Mouse (Mus musculus): ENCODE data around the gene Picalm. TPM values are rescaled to one million over a fixed set of nuclear protein-coding genes. Genes with fewer than 3 reads are reported as not detected.
"Not testable (repeated sequence)": the region's sequence is repeated elsewhere in the genome, so short reads cannot be mapped to it uniquely, and the experiment has no call there.

Gene Picalm
- total RNA-seq, 2 experiments from 2014 or later: 152 to 155 TPM

DNA sequence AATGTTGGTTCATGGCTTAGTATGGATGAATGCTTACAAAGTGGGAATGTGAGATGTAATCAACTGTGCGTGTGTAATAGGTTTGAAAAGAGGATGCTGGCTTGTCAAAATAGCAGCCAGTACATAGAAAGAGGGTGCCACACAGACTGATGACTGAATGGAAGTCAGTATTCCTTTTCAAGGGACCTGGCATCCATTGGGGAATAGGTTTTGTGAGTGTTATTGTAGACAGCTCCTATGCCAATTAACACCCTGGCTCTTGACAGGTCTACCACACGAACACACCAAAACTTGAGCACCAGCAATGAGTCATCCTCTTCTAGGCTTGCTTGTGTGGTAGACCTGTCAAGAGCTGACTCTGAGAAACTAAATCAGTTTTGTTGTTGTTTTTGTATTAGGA, 45.6 kb downstream of the Picalm start:
- intact Hi-C loops (cut with DNase I): no loop called here

DNA sequence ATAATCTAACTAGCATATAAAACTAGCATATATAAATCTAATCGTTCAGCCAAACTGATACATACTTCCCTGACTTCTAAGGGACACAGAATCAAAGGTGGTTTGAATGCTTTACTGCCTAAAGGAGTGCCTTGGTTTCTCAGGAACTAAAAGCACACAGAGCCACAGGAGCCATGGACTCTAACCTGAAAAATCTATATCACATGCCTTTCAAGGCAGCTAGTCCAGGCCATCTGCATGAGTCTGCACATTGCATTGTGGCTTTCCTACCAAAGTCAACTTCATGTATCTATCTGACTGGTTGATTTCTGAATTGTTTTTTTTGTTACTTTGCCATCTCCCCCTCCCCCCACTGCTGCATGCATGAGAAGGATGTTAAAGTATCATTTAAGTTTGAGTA, 50.6 kb downstream of the Picalm start:
- intact Hi-C loops (cut with DNase I): no loop called here

More for the DNA sequence above, 45.6 kb downstream of the Picalm start:
- DNase-seq (ENCODE audit: low spot score in 2 of 2): no peak

DNA sequence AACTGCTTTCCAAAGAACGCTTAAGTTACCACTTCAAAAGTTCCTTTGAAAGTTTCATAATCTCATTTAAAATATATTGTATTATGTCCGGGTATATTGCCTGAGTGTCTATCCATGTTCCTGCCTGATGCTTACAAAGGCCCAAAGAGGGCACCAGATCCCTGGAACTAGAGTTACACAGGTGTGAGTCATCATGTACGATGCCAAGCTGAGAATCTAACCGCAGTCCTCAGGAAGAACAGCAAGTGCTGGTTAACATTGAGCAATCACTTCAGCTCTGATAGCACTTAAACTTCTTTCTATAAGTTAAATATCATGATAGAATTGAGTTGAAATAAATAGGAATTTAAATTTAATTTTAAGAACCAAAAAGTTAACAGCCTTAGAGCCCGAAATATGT, 70.2 kb downstream of the Picalm start:
- DNase-seq (ENCODE audit: low spot score in 2 of 2): no peak
- intact Hi-C loops (cut with DNase I): no loop called here

More for the DNA sequence above, 50.6 kb downstream of the Picalm start:
- no peak for DNase-seq (ENCODE audit: low spot score in 2 of 2)

DNA sequence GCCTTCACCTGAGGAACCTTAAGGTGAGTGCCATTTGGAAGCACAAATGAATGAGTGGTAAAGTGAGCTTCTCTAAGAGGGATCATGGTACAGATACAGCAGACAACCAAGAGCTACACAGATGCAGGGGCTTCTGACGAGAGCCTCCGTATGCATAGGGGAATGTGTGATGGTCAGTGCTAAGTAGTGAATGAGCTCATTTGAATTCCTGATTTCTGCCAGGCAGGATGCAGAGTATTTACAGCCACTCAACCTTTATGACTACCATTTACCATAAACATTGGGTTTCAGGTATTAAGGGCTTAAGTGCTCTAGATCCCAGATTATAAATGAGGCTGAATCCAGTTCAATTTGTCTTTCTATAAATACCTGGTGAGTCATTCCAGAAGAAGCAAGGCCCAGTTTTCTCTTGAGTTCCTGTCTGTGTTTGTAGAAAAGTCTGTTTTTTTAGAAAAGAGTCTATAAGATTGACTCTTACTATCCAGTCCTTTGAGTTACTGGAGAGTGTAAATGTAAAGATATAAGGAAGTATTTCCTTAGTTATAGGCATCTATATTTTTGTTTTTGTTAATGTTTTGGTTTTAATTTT, 72.0 kb downstream of the Picalm start:
- no peak for DNase-seq (ENCODE audit: low spot score in 2 of 2)
- intact Hi-C loops (cut with DNase I): no loop called here

DNA sequence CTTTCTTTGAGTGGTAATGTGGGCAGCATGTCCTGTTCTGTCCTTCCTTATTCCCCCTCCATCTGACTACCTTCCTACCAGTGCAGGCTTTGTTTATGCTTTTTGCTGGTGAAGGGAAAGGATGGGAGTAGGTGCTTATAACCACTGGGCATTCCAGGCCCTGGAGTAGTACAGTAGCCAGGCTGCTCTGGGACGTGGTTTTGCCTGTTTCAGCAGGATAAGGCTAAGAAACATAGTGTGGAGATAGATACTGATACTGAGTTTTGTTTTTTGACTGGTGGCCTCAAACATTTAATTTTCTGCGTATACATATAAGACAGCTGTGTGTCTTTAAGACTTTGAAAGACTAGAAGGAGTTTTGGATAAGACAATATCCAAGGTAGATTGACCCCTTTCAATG, 73.9 kb downstream of the Picalm start:
- intact Hi-C loops (cut with DNase I): no loop called here

DNA sequence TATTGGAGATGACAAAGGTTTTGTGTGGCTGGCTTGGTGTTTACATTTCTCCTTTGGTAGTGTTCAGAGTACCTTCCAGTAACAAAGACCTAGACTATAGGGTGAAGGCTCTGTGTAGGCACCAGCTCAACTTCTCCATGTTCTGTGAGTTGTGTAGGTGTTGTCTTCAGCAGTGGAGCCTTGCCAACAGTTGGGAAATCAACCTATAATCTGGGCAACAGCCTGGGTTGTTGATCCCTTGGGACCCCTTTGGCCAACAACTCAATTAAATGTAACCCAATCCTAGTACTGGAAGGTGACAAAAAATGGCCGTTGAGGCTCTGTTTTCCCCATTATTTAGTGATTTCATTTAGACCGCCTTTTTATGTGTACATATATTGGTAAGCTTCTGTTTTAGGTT, 80.1 kb downstream of the Picalm start:
- intact Hi-C loops (cut with DNase I): no loop called here
- no peak for DNase-seq (ENCODE audit: low spot score in 2 of 2)

More for the DNA sequence above, 73.9 kb downstream of the Picalm start:
- no peak for DNase-seq (ENCODE audit: low spot score in 2 of 2)

DNA sequence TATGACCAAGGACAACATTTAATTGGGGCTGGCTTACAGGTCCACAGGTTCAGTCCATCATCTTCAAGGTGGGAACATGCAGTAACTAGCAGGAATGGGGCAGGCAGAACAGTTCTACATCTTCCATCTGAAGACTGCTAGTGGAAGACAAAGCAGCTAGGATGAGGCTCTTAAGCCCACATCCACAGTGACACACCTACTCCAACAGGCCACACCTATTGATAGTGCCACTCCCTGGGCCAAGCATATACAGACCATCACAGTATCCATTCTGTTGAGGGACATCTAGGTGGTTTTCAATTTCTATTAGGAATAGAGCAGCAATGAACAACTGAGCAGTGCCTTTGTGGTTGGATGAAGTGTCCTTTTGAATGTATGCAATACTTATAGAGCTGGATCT, 80.9 kb downstream of the Picalm start:
- DNase-seq (ENCODE audit: low spot score in 2 of 2): no peak
- intact Hi-C loops (cut with DNase I): no loop called here

DNA sequence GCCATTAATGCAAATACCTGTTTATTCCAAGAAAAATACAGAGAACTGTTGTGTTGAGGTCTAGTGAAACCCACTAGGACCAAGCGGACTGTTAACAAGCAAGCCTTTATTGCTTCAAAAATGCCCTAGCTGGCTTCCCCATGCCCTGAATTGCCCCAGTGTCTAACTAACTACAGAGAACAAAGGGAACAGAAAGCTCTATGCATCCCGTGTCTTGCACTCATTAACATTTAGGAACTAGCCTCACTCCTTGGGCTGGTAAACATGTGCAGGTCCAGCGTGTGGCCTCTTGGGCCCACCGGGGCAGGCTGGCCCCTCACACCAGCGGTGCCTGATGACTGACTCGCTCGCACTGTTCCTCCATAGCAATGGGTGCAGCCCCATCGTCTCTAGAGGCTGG, 86.5 kb downstream of the Picalm start:
- peak in 1 of 2 experiments; percentile 34 for DNase-seq (ENCODE audit: low spot score in 2 of 2)
- intact Hi-C loops (cut with DNase I): no loop called here

DNA sequence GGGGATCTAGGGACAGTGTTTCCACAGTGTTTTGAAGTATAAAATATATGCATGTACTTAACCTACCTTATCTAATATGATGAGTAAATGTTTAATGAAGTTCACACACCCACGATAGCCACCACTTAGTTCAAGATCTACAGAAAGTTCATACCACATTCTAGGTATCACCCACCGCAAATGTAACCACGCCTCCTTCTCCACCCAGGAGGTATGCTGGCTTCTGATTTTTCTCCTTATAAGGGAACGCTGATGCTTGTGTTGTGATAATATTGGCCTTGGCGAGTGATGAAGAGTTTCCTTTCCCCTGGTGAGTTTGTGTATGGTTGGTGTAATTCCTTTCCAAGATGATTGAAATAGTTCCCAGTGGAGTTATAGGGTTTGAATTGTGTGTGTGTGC, 88.1 kb downstream of the Picalm start:
- DNase-seq (ENCODE audit: low spot score in 2 of 2): no peak
- intact Hi-C loops (cut with DNase I): no loop called here

DNA sequence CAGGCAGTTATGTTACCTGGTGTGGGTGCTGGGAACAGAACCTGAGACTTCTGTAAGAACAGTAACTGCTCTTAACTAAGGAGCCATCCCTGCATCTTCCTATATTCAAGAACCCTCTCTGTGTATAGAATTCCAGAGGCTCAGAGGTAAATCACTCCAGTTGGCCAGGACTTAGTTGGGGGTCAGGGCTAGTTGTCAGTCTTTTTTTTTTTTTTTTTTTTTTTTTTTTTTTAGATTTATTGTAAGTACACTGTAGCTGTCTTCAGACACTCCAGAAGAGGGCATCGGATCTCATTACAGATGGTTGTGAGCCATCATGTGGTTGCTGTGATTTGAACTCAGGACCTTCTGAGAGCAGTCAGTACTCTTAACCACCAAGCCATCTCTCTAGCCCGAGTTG, 91.5 kb downstream of the Picalm start:
- no peak for DNase-seq (ENCODE audit: low spot score in 2 of 2)
- intact Hi-C loops (cut with DNase I): no loop called here

DNA sequence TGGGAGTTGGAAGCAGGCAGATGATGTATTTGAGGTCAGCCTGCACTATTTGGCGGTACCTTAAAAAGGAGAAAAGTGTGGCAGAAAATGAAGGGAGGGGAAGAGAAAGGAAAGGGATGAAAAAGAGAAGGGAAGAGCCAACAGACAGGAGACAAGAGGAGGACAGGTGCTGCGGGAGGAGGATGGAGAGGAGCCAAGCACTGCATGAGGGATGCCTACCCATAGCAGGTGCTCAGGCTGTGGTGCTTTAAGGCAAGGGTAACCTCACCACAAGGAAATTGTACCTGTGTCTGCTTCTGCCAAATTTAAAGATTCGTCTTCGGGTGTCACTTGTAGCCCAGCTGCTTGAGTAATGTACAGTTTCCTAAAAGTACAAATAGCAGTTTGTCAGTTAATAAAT, 98.1 kb downstream of the Picalm start:
- no peak for DNase-seq (ENCODE audit: low spot score in 2 of 2)
- intact Hi-C loops (cut with DNase I): no loop called here

DNA sequence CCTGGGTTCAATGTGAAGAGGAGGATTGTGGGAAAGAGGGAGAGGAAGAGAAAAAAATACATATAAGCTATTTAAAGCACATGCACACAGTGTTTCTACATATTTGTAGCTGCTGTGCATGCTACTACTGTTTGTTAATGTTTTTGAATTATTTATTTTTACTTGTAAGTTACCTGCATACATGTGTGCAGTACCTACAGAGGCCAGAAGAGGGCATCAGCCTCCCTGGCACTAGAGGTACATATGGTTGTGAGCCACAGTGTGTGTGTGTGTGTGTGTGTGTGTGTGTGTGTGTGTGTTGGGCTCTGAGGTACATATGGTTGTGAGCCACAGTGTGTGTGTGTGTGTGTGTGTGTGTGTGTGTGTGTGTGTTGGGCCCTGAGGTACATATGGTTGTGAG, 98.9 kb downstream of the Picalm start:
- intact Hi-C loops (cut with DNase I): not testable (repeated sequence)
- peak in 1 of 2 experiments; percentile 58 for DNase-seq (ENCODE audit: low spot score in 2 of 2)

DNA sequence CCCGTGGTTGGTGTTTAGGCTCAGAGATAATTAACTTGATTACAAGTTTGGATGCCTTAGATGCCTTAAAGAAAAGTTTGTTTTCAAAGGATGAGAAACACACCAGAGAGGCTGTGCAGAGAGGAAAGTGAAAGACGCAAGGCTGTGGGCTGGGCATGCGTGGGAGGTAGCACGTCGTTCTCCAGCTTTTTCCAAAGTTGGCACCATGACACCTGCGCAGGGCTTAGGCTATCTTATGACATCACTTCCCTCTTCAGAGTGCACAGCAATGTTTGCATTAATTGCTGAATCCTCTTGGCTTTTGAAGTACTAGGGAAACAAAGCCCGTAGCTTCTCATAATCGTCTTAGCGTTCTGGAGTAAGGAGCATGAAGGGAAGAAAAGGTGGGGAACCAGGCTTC, 101.4 kb downstream of the Picalm start:
- DNase-seq (ENCODE audit: low spot score in 2 of 2): peak; percentile 29 to 43
- intact Hi-C loops (cut with DNase I): no loop called here

DNA sequence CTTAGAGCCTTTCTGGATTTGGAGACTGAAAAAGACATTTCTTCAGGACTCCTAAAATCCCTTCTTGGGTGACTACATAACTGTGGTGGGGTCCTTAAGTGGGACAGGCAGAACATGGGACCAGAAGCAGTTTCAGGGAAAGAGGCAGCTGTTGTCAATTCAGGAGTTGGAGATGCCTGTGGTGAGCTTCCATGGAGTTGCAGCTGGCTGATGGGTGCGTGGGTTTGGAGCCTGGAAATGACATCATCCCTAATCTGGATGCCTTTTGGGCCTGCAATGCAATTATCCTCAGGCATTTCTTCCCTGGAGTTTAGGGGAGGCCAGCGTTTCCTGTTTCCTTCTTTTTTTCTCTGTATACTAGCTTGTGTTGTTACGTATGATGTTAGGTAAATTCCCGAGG, 103.9 kb downstream of the Picalm start:
- intact Hi-C loops (cut with DNase I): no loop called here
- no peak for DNase-seq (ENCODE audit: low spot score in 2 of 2)

DNA sequence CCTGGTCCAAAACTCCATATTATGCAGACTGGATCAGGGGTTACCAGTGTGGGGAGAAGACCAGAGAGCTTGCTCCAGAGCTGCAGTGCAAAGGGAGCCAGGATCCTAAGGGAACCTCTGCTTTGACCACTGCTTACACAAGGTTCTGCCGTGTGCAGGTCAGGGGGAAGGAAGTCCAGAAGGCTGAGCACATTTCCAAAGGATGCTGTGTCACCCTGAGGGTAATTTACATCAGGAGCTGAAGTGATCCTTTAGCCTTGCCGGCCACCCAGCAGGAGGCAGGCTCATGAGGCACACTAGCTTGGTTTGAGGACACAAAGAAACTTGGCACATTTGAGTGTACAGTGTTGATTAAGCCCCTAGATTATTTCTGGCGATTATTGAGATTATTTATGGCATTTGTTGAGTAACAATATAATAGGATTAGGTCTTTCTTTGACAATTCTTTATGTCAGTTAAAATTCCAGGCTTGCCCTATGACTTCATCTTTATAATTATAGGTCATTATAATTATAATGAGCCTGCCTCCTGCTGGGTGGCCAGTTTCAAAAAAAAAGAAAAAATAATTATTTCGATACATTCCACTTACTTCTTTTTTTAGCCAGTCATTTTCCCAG, 106.4 kb downstream of the Picalm start:
- no peak for DNase-seq (ENCODE audit: low spot score in 2 of 2)
- intact Hi-C loops (cut with DNase I): no loop called here

DNA sequence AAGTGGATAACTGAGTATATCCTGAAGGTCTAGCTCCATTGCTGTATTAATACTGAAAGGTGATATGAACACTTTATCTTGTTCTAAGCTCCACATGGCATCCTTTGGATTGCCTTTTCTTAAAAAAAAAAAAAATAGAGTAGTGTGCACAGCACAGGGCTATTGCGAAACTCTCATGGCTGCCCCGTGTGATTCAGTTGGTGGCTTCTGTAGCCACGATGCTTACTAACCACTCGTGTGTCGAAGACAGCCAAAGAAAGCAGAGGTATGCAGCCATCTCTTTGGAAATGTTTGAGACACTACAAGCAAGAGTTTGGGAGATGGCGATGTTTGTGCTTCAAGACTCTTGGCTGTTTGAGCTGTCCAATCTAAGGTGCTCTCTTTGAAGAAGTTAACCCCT, 113.1 kb downstream of the Picalm start:
- no peak for DNase-seq (ENCODE audit: low spot score in 2 of 2)
- intact Hi-C loops (cut with DNase I): no loop called here

DNA sequence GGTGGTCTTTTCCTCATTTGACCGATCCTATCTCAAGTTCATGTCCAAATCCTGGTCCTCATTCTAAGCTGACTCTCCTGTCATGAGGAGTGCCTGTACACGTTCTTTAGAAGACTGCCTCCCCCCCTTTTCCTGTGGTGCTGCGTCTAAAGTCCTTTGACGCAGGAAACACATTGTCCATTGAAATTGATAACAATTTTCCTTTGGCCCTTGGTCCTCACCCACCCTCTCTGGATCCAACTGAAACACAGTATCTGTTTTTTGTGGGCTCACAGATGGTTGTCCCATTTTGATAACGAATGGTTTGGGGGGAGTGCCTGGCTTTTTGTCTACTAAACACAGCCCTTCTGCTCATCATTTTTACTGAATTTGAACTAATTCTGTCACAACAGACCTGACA, 113.6 kb downstream of the Picalm start:
- no peak for DNase-seq (ENCODE audit: low spot score in 2 of 2)
- intact Hi-C loops (cut with DNase I): no loop called here

DNA sequence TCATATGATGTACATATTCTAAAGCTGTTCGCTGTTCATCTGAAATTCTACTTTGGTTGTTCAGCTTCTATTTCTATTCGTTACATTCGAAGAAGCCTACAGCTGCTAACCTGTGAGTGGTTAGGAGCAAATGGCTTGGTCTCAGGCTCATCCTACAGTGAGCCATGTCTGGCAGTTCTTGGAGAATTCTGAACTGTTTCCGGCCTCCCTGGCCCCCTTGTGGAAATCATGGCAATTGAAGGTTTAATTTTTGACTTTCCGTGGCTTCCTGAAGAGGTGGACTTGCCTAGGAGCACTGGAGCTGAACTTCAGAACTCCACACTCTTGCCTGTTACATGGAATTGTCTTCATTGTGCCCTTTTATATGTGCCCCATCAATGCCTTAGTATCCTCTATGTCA, 122.9 kb downstream of the Picalm start:
- intact Hi-C loops (cut with DNase I): loop anchor here (5.0 kb wide), 1 partner anchor 246 kb away; no protein-coding TSS in a partner anchor
- DNase-seq (ENCODE audit: low spot score in 2 of 2): no peak

DNA sequence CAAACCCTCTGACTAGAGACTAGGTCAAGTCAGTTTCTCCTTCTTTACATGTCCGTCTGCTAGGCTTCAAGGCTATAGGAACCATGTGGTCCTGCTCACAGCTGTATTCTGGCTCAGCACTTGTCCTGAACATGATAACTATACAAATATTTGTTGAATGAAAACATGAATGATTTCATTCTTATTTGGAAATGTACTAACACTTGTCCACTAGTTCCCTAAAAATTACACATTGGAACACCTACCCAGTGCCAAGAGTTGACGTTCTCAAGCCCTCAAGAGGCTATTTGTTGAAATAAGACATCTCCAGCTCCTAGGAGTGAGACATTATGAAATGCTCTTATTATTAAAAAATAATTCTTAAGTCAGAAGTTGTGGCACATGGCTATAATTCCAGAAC, 128.7 kb downstream of the Picalm start:
- intact Hi-C loops (cut with DNase I): no loop called here
- DNase-seq (ENCODE audit: low spot score in 2 of 2): no peak

DNA sequence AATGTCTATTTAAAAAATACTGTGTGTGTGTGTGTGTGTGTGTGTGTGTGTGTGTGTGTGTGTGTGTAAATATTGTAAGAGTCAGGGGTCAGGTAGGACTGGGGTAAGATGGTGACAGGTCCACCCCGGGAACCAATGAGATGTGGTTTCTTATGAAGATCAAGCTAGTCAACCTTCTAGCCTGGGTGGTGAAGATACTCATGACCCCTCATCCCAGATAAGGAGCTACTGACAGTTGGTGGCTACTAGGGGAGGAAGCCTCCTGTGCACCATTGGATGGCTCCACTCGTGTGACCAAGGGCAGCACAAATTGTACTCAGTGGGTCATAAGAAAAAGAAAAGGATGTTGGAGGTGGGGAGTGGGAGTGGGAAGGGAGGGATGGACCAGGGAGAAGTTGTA, 129.9 kb downstream of the Picalm start:
- intact Hi-C loops (cut with DNase I): loop anchor here (10.0 kb wide), 1 partner anchor 785 kb away; no protein-coding TSS in a partner anchor

DNA sequence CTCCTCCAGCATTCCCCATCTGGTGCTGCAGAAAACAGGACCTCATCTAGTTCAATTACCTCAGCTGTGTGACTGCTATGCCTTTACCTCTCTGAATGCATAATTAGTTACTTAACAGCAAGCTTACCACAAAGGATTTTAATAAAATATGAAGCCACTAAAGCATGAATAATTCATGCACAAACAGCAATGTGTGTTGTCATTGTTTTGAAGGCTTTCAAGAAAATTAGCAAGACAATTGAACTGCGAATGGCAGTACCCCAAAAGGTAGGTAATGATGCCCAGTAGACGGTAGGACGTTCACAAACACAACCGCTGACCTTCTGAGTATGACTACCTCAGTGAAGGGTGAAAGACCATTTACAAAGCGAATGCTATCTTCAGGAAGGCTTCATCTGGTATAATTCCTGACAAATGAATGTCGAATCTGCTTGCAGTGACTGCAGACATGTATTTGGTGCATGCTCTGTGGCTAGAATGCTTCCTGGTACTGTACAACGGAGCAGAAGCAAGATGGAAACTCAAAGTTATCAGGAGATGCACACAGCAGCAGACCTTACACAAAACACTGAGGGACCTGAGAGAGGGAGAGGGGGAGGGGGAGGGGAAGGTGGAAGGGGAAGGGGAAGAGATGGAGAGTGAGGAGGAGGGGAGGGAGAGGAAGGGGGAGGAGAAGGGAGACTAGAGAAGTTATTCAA, 132.0 kb downstream of the Picalm start:
- no peak for DNase-seq (ENCODE audit: low spot score in 2 of 2)
- intact Hi-C loops (cut with DNase I): loop anchor here (10.0 kb wide), 1 partner anchor 787 kb away; no protein-coding TSS in a partner anchor

More for the DNA sequence above, 129.9 kb downstream of the Picalm start:
- no peak for DNase-seq (ENCODE audit: low spot score in 2 of 2)

Measured in left cerebral cortex, postnatal 14 days (tissue).